Mouse (Mus musculus): ENCODE measurements at regions not wholly inside any gene's neighbourhood (a gene's known extent, or its start where the extent isn't known, plus 50 kb on each side); places are given as distances from the start of the nearest gene placed in this dataset.
"Not testable (repeated sequence)": the region's sequence is repeated elsewhere in the genome, so short reads cannot be mapped to it uniquely, and the experiment has no call there.

DNA sequence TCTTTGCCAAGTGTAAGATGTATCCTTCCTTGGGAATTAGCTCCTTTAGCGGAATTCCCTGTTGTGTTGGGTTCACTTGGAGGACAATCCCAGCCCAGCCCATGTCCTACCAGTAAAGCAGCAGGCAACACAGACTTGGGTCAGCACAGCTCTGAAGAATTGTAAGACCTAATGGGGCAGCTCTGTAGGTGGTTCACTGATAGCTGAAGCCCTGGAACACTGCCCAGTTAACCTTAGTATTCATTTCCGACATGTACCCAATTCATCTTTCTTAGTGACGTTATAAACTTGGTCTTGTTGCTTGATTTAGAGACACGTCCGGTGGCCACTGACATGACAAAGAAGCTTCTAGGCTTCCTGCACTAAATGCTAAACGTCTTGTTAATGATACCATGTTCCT lies 90.9 kb upstream of the Ccdc122 start:
- Histone ChIP-seq H3K27me3 (ENCODE audit: control insufficient read depth, insufficient read depth, low read length) (no peaks in the 10 kb centered on the region), H3K4me2 (no peak overlapping the region), H3K36me3 (ENCODE audit: control insufficient read depth, insufficient read depth, low read length) (no peaks in the 10 kb centered on the region), H3K9me3 (replicated peaks; ENCODE audit: control insufficient read depth, low read length) (no peaks in the 10 kb centered on the region), H3K27ac (ENCODE audit: low read depth, low read length) (no peak overlapping the region), H3K4me3 (ENCODE audit: low read depth, low read length) (no peak overlapping the region), H3K9ac (ENCODE audit: low read depth, low read length) (no peak overlapping the region), H3K4me1 (ENCODE audit: control insufficient read depth, insufficient read depth, low read length) (peaks cover 13% of the 10 kb centered on the region)
- WGBS (ENCODE audit: insufficient replicate concordance) = 55% methylated on average over 6 of the region's 6 CpGs
- ATAC-seq (replicated peaks; ENCODE audit: insufficient number of reproducible peaks, low FRiP score, low TSS enrichment) = no peak

DNA sequence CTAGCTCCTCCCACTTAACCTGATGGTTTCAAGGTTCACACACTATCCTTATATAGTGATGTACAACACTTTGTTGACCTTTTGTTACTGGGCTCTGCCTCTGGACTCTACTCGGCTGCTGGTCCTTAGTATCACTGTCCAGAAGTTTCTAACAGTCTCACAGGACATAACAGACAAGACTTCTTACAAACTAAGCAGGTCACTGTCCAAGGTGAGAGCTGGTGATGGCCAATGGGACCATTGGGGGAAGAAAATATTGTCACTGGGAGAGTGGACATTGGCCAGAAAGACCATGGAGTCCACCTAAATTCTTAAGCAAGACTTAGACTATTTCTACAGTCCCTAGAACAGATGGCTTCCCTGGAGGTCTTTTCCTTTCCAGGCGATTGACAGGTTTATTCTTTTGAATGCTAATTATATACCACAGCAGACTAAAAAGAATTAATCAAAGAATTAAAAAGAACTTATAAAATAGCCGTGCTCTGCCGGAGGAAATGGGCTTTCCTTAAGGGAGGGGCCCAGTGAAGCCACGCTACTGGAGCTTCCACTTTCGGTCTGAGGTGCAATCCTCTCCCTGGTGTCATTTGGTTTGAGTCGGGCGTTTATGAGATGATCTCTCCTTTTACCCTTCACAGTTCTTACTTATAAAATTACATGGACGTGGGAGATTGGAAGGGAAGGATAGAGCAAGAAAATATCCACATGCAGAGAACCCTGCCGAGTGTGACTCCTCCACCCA lies 94.9 kb upstream of the Ccdc122 start:
- Histone ChIP-seq H3K9me3 (replicated peaks; ENCODE audit: control insufficient read depth, low read length) (no peaks in the 10 kb centered on the region), H3K4me2 (no peak overlapping the region), H3K4me1 (ENCODE audit: control insufficient read depth, insufficient read depth, low read length) (no peaks in the 10 kb centered on the region), H3K27ac (ENCODE audit: low read depth, low read length) (no peak overlapping the region), H3K4me3 (ENCODE audit: low read depth, low read length) (no peak overlapping the region), H3K36me3 (ENCODE audit: control insufficient read depth, insufficient read depth, low read length) (no peaks in the 10 kb centered on the region), H3K27me3 (ENCODE audit: control insufficient read depth, insufficient read depth, low read length) (no peaks in the 10 kb centered on the region), H3K9ac (ENCODE audit: low read depth, low read length) (no peak overlapping the region)
- 84% methylated on average over 10 of the region's 10 CpGs for WGBS (ENCODE audit: insufficient replicate concordance)
- ATAC-seq (replicated peaks; ENCODE audit: insufficient number of reproducible peaks, low FRiP score, low TSS enrichment) = no peak

DNA sequence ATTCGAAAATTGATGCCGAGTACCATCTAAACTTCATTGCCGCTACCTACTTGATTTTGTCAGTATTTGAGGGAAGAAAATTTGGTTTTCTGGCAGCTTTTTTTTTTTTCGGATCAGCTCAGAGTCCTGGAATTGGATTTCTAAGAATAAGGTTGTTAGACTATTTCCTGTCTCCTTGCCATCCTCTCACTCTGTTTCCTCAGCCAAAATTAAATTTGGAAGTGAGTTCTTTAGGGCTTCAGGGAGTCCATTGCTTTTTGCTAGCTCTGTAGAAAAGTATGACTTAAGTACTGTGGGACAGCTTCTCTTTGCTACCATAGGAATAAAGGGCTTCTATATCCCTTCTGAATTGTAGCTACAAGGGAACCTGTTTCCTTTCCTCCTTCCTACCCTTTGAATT lies 96.1 kb upstream of the Ccdc122 start:
- ATAC-seq (replicated peaks; ENCODE audit: insufficient number of reproducible peaks, low FRiP score, low TSS enrichment) = no peak
- no peak overlapping the region for H3K9ac ChIP-seq (ENCODE audit: low read depth, low read length)
- no peaks in the 10 kb centered on the region for H3K36me3 ChIP-seq (ENCODE audit: control insufficient read depth, insufficient read depth, low read length)
- H3K27ac ChIP-seq (ENCODE audit: low read depth, low read length) = no peak overlapping the region
- no peaks in the 10 kb centered on the region for H3K4me1 ChIP-seq (ENCODE audit: control insufficient read depth, insufficient read depth, low read length)
- H3K9me3 ChIP-seq (replicated peaks; ENCODE audit: control insufficient read depth, low read length) = no peaks in the 10 kb centered on the region
- no peak overlapping the region for H3K4me2 ChIP-seq
- H3K4me3 ChIP-seq (ENCODE audit: low read depth, low read length) = no peak overlapping the region
- no peaks in the 10 kb centered on the region for H3K27me3 ChIP-seq (ENCODE audit: control insufficient read depth, insufficient read depth, low read length)
- WGBS (ENCODE audit: insufficient replicate concordance) = 81% methylated on average over 4 of the region's 4 CpGs

DNA sequence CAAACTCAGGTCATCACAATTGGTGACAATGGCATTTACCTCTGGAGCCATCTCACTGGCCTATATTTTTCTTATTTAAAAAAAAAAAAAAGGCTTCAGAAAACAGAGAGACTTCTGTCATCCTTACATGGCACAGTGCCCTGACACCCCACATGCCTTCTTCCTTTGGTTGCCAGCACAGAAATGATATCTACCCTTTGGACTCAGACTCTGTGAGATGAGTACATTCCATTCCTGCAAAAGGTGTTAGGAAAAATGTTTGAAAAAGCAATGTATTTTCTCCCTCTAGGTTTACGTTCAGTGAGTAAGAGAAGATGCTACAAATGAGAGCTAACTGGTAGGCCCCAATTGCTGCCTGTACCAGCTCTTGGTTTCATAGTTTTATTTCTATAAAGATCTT lies 99.9 kb upstream of the Ccdc122 start:
- H3K4me1 ChIP-seq (ENCODE audit: control insufficient read depth, insufficient read depth, low read length) = no peaks in the 10 kb centered on the region
- no peak overlapping the region for H3K4me3 ChIP-seq (ENCODE audit: low read depth, low read length)
- H3K27ac ChIP-seq (ENCODE audit: low read depth, low read length) = no peak overlapping the region
- no peak overlapping the region for H3K4me2 ChIP-seq
- H3K9ac ChIP-seq (ENCODE audit: low read depth, low read length) = no peak overlapping the region
- no peak for ATAC-seq (replicated peaks; ENCODE audit: insufficient number of reproducible peaks, low FRiP score, low TSS enrichment)
- H3K27me3 ChIP-seq (ENCODE audit: control insufficient read depth, insufficient read depth, low read length) = no peaks in the 10 kb centered on the region
- H3K9me3 ChIP-seq (replicated peaks; ENCODE audit: control insufficient read depth, low read length) = no peaks in the 10 kb centered on the region
- no peaks in the 10 kb centered on the region for H3K36me3 ChIP-seq (ENCODE audit: control insufficient read depth, insufficient read depth, low read length)
- WGBS (ENCODE audit: insufficient replicate concordance) = 79% methylated on average over 1 of the region's 1 CpGs

- H3K9ac ChIP-seq (ENCODE audit: low read depth, low read length); H3K27ac ChIP-seq (ENCODE audit: low read depth, low read length); H3K4me1 ChIP-seq (ENCODE audit: control insufficient read depth, insufficient read depth, low read length); H3K27me3 ChIP-seq (ENCODE audit: control insufficient read depth, insufficient read depth, low read length); ATAC-seq (replicated peaks; ENCODE audit: insufficient number of reproducible peaks, low FRiP score, low TSS enrichment); H3K36me3 ChIP-seq (ENCODE audit: control insufficient read depth, insufficient read depth, low read length); H3K4me3 ChIP-seq (ENCODE audit: low read depth, low read length); H3K9me3 ChIP-seq (replicated peaks; ENCODE audit: control insufficient read depth, low read length); H3K4me2 ChIP-seq: not testable (repeated sequence)
- WGBS (ENCODE audit: insufficient replicate concordance) = 76% methylated on average over 4 of the region's 4 CpGs
Measured at GRCm38 (mm10) chr14:76936051-76936450, 100.5 kb upstream of the Ccdc122 start.

GRCm38 (mm10) chr14:76935453-76935852 lies 101.1 kb upstream of the Ccdc122 start:
- Histone ChIP-seq H3K4me3 (ENCODE audit: low read depth, low read length) (no peak overlapping the region), H3K4me2 (no peak overlapping the region), H3K27ac (ENCODE audit: low read depth, low read length) (no peak overlapping the region), H3K9ac (ENCODE audit: low read depth, low read length) (no peak overlapping the region), H3K27me3 (ENCODE audit: control insufficient read depth, insufficient read depth, low read length) (no peaks in the 10 kb centered on the region), H3K9me3 (replicated peaks; ENCODE audit: control insufficient read depth, low read length) (no peaks in the 10 kb centered on the region), H3K36me3 (ENCODE audit: control insufficient read depth, insufficient read depth, low read length) (no peaks in the 10 kb centered on the region), H3K4me1 (ENCODE audit: control insufficient read depth, insufficient read depth, low read length) (no peaks in the 10 kb centered on the region)
- ATAC-seq (replicated peaks; ENCODE audit: insufficient number of reproducible peaks, low FRiP score, low TSS enrichment) = no peak
- 74% methylated on average over 2 of the region's 2 CpGs for WGBS (ENCODE audit: insufficient replicate concordance)

- no peak overlapping the region for H3K9ac ChIP-seq (ENCODE audit: low read depth, low read length)
- H3K27ac ChIP-seq (ENCODE audit: low read depth, low read length) = no peak overlapping the region
- no peak overlapping the region for H3K4me3 ChIP-seq (ENCODE audit: low read depth, low read length)
- no peak for ATAC-seq (replicated peaks; ENCODE audit: insufficient number of reproducible peaks, low FRiP score, low TSS enrichment)
- WGBS (ENCODE audit: insufficient replicate concordance) = 85% methylated on average over 6 of the region's 6 CpGs
- no peaks in the 10 kb centered on the region for H3K36me3 ChIP-seq (ENCODE audit: control insufficient read depth, insufficient read depth, low read length)
- no peak overlapping the region for H3K4me2 ChIP-seq
- no peaks in the 10 kb centered on the region for H3K4me1 ChIP-seq (ENCODE audit: control insufficient read depth, insufficient read depth, low read length)
- no peaks in the 10 kb centered on the region for H3K27me3 ChIP-seq (ENCODE audit: control insufficient read depth, insufficient read depth, low read length)
- no peaks in the 10 kb centered on the region for H3K9me3 ChIP-seq (replicated peaks; ENCODE audit: control insufficient read depth, low read length)
Measured at GRCm38 (mm10) chr14:76932890-76933289, 103.7 kb upstream of the Ccdc122 start.

GRCm38 (mm10) chr14:76931398-76931797 lies 105.2 kb upstream of the Ccdc122 start:
- H3K4me1 ChIP-seq (ENCODE audit: control insufficient read depth, insufficient read depth, low read length) = no peaks in the 10 kb centered on the region
- no peaks in the 10 kb centered on the region for H3K9me3 ChIP-seq (replicated peaks; ENCODE audit: control insufficient read depth, low read length)
- WGBS (ENCODE audit: insufficient replicate concordance) = 53% methylated on average over 1 of the region's 1 CpGs
- H3K27ac ChIP-seq (ENCODE audit: low read depth, low read length) = no peak overlapping the region
- no peak overlapping the region for H3K4me3 ChIP-seq (ENCODE audit: low read depth, low read length)
- H3K4me2 ChIP-seq = no peak overlapping the region
- no peak overlapping the region for H3K9ac ChIP-seq (ENCODE audit: low read depth, low read length)
- H3K36me3 ChIP-seq (ENCODE audit: control insufficient read depth, insufficient read depth, low read length) = no peaks in the 10 kb centered on the region
- no peak for ATAC-seq (replicated peaks; ENCODE audit: insufficient number of reproducible peaks, low FRiP score, low TSS enrichment)
- H3K27me3 ChIP-seq (ENCODE audit: control insufficient read depth, insufficient read depth, low read length) = no peaks in the 10 kb centered on the region

- H3K27ac ChIP-seq (ENCODE audit: low read depth, low read length) = no peak overlapping the region
- no peaks in the 10 kb centered on the region for H3K27me3 ChIP-seq (ENCODE audit: control insufficient read depth, insufficient read depth, low read length)
- H3K4me1 ChIP-seq (ENCODE audit: control insufficient read depth, insufficient read depth, low read length) = no peaks in the 10 kb centered on the region
- H3K9me3 ChIP-seq (replicated peaks; ENCODE audit: control insufficient read depth, low read length) = no peaks in the 10 kb centered on the region
- H3K36me3 ChIP-seq (ENCODE audit: control insufficient read depth, insufficient read depth, low read length) = no peaks in the 10 kb centered on the region
- WGBS (ENCODE audit: insufficient replicate concordance) = 72% methylated on average over 3 of the region's 3 CpGs
- ATAC-seq (replicated peaks; ENCODE audit: insufficient number of reproducible peaks, low FRiP score, low TSS enrichment) = no peak
- H3K4me2 ChIP-seq = no peak overlapping the region
- H3K4me3 ChIP-seq (ENCODE audit: low read depth, low read length) = no peak overlapping the region
- no peak overlapping the region for H3K9ac ChIP-seq (ENCODE audit: low read depth, low read length)
Measured at GRCm38 (mm10) chr14:76929562-76929961, 107.0 kb upstream of the Ccdc122 start.
